Mouse (Mus musculus) neural tube, embryonic 14.5 days (tissue): ENCODE data around the gene Zmiz1. TPM values are rescaled to one million over a fixed set of nuclear protein-coding genes. Genes with fewer than 3 reads are reported as not detected.

Experiments used
- ATAC-seq: fragments of 200-750 bp; cut with Nextera tagmentation; 2 replicates; pipeline ENCODE4 v1.8.0; 2017; ENCODE audit warnings: low read depth, mild to moderate bottlenecking, moderate TSS enrichment, moderate library complexity
- H3K27ac ChIP-seq: fragments of 300-500 bp; sonication (generic); 2 replicates; pipeline ENCODE4 v1.5.1; 2014; ENCODE audit warnings: low read depth, mild to moderate bottlenecking, control low read depth, low read length, moderate library complexity, mixed read lengths
- H3K27me3 ChIP-seq: fragments of 300-500 bp; sonication (generic); 2 replicates; pipeline ENCODE4 v1.6.1; 2014; ENCODE audit warnings: low read length; ENCODE audit not compliant: control insufficient read depth, insufficient read depth
- H3K36me3 ChIP-seq: fragments of 300-500 bp; sonication (generic); 2 replicates; pipeline ENCODE4 v1.6.1; 2014; ENCODE audit warnings: low read length, mixed read lengths; ENCODE audit not compliant: control insufficient read depth, insufficient read depth
- H3K4me1 ChIP-seq: fragments of 300-500 bp; sonication (generic); 2 replicates; pipeline ENCODE4 v1.6.1; 2014; ENCODE audit warnings: low read length; ENCODE audit not compliant: control insufficient read depth, insufficient read depth
- H3K4me2 ChIP-seq: fragments of 300-500 bp; sonication (generic); 2 replicates; pipeline ENCODE4 v1.6.1; 2014; ENCODE audit warnings: mild to moderate bottlenecking, low read depth, low read length, control low read depth
- H3K4me3 ChIP-seq: fragments of 300-500 bp; sonication (generic); 2 replicates; pipeline ENCODE4 v1.5.1; 2014; ENCODE audit warnings: low read depth, low read length, control low read depth, mixed read lengths
- H3K9ac ChIP-seq: fragments of 300-500 bp; sonication (generic); replicated peaks from 2 replicates; pipeline ENCODE4 v1.6.1; 2014; ENCODE audit warnings: low read depth, mild to moderate bottlenecking, control low read depth, low read length, mixed read lengths
- H3K9me3 ChIP-seq: fragments of 300-500 bp; sonication (generic); 2 replicates; pipeline ENCODE4 v1.6.1; 2016; ENCODE audit warnings: low read length; ENCODE audit not compliant: control insufficient read depth
- WGBS: fragments of 180-500 bp; shearing (Covaris S2); extraction: QIAGEN DNeasy Blood & Tissue Kit; methylation state at CpG from one replicate; pipeline ENCODE4 v1.1.7; 2014; 5-methylcytosine and 5-hydroxymethylcytosine counted together
- polyA plus RNA-seq: library from polyadenylated mRNA; unstranded; fragments of >200 nt; fragmentation: Nextera tagmentation; extraction: Ambion mirVana; gene quantifications from 2 replicates; pipeline ENCODE4 v1.2.1, GENCODE M21; 2014

The Zmiz1 gene
- polyA plus RNA-seq, 1 experiment from 2014 or later, result 75.0 TPM

DNA sequence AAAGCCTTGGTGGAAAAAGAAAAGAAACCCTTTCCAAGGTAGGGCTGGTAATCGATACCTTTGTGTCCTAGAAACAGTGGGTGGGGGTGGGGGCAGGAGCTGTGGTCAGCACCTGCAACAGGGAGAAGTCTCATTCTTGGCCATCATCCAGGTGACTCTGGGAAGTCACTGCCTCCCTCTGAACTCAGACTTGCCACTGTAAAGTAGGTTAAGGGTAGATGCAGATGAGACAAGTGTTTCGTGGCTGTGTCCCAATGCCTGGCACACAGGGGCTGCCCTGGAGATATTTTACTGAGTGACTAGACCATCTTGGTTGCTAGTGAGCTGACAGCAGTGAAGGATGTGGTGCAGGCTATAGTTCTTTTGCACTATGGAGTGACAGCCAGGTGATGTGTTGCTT, 79.5 kb downstream of the Zmiz1 start:
- no peak for ATAC-seq
- Histone ChIP-seq H3K4me3 (no peak overlapping the region), H3K27ac (no peak overlapping the region), H3K9ac (no peak overlapping the region), H3K9me3 (no peaks in the 10 kb centered on the region), H3K27me3 (no peaks in the 10 kb centered on the region), H3K36me3 (peaks cover 17% of the 10 kb centered on the region), H3K4me1 (0 out of 2 replicates have a peak, but pooled peaks cover 2% of the 10 kb centered on the region), H3K4me2 (no peak overlapping the region)
- 84% methylated on average over 2 of the region's 2 CpGs for WGBS

- Histone ChIP-seq H3K27ac (no peak overlapping the region), H3K36me3 (peaks cover 17% of the 10 kb centered on the region), H3K4me2 (no peak overlapping the region), H3K27me3 (no peaks in the 10 kb centered on the region), H3K9ac (no peak overlapping the region), H3K9me3 (no peaks in the 10 kb centered on the region), H3K4me3 (no peak overlapping the region), H3K4me1 (no peaks in the 10 kb centered on the region)
- no peak for ATAC-seq
- WGBS, result 82% methylated on average over 10 of the region's 10 CpGs
These were observed 80.6 kb downstream of the Zmiz1 start for GRCm38 (mm10) chr14:25539493-25540116.

DNA sequence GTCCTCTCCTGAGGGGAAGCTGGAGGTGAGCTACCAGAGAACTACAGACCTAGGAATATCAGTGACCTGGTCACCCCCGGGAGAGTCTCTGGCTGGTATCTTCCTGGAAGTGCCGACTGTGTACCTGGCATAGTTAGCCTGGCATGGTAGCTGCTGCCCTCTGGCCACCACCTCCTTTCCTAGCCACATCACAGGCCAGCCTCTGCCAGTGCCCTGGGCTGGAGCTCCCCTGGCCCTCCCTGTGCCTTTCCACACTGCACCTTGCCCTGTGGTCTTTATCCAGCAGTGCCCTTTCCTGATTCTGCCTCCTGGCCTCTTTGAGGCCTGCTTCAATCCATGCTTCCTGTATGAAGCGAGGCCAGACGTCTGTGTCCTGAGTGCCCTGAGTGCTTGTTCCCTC, 81.2 kb downstream of the Zmiz1 start:
- WGBS, result 76% methylated on average over 4 of the region's 4 CpGs
- no peak overlapping the region for H3K9ac ChIP-seq
- H3K4me3 ChIP-seq, result no peak overlapping the region
- H3K36me3 ChIP-seq, result peaks cover 17% of the 10 kb centered on the region
- no peak overlapping the region for H3K27ac ChIP-seq
- H3K4me1 ChIP-seq, result no peaks in the 10 kb centered on the region
- no peaks in the 10 kb centered on the region for H3K9me3 ChIP-seq
- no peaks in the 10 kb centered on the region for H3K27me3 ChIP-seq
- ATAC-seq, result no peak
- no peak overlapping the region for H3K4me2 ChIP-seq

- 80% methylated on average over 5 of the region's 5 CpGs for WGBS
- Histone ChIP-seq H3K9ac (no peak overlapping the region), H3K27ac (no peak overlapping the region), H3K27me3 (no peaks in the 10 kb centered on the region), H3K4me1 (no peaks in the 10 kb centered on the region), H3K9me3 (no peaks in the 10 kb centered on the region), H3K4me3 (no peak overlapping the region), H3K36me3 (peaks cover 17% of the 10 kb centered on the region), H3K4me2 (no peak overlapping the region)
- no peak for ATAC-seq
These were observed 82.2 kb downstream of the Zmiz1 start for GRCm38 (mm10) chr14:25541213-25541612.

- no peak overlapping the region for H3K27ac ChIP-seq
- H3K9ac ChIP-seq, result no peak overlapping the region
- ATAC-seq, result no peak
- H3K27me3 ChIP-seq, result no peaks in the 10 kb centered on the region
- H3K4me2 ChIP-seq, result no peak overlapping the region
- no peak overlapping the region for H3K4me3 ChIP-seq
- H3K36me3 ChIP-seq, result 0 out of 2 replicates have a peak, but pooled peaks cover 6% of the 10 kb centered on the region
- H3K4me1 ChIP-seq, result peaks cover 10% of the 10 kb centered on the region
- no peaks in the 10 kb centered on the region for H3K9me3 ChIP-seq
- 94% methylated on average over 4 of the region's 4 CpGs for WGBS
These were observed 84.1 kb downstream of the Zmiz1 start for GRCm38 (mm10) chr14:25543098-25543497.

DNA sequence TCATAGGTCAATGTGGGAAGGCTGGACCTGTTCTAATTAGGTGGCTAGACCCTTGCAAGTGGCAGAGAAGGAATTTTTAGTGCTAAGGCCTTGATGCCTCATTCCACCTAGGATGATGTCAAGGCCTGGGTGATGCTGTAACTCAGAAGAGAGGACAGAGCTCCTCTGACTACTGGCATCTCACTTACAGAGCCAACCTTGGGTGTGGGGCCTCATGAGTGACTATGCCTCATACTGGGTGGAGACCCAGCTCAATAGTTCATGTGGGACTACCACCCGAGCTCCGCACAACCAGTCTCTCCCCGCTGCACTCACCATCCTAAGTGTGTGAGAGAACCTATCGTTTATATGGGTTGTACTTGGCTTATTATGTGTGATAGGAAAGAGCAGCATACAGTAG, 84.9 kb downstream of the Zmiz1 start:
- Histone ChIP-seq H3K9ac (no peak overlapping the region), H3K36me3 (0 out of 2 replicates have a peak, but pooled peaks cover 6% of the 10 kb centered on the region), H3K27me3 (no peaks in the 10 kb centered on the region), H3K4me3 (no peak overlapping the region), H3K4me2 (no peak overlapping the region), H3K4me1 (peaks cover 18% of the 10 kb centered on the region), H3K9me3 (no peaks in the 10 kb centered on the region), H3K27ac (no peak overlapping the region)
- ATAC-seq, result no peak
- WGBS, result 97% methylated on average over 4 of the region's 4 CpGs

DNA sequence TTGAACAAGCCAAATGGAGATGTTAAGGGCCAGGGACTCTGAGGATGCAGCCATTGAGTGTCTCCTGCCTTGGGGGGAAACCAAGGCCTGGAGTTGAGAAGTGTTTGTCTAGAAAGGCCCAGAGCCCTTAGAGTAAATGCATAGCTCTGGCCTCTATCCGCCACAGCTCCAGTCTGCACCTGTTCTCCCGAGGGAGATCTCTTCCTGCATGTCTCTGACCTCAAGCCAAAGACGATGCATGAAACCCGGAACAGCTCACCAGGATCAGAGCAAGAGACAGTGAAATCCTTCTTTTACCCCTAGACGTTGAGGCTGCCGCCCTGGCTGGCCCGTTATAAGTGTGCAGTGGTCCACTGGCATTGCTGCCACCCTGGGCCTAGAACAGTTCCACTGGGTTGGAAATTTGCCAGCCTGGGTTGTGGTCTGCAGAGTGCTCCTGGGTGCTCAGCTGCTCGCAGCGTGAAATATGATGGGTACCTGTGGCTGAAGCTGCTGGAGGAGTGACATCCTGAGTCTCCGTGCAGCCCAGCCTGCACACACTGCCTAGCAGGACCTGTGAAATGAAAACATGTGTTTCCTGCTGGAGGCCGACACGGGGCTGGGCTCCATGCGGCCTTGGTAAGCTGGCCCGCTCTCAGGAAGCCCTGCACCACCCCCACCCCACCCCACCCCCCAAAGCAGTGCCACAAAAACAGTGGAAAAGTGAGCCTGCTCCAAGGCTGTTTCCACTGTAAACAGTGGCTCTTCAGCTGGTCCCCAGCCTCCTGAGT, 88.1 kb downstream of the Zmiz1 start:
- WGBS, result 43% methylated on average over 14 of the region's 14 CpGs
- peak overlapping the region; percentile 4; the same call in 1 of the 2 replicates for H3K27ac ChIP-seq
- no peak overlapping the region for H3K9ac ChIP-seq
- peaks cover 37% of the 10 kb centered on the region for H3K4me1 ChIP-seq
- ATAC-seq, result no peak
- H3K36me3 ChIP-seq, result no peaks in the 10 kb centered on the region
- H3K4me2 ChIP-seq, result no peak overlapping the region
- no peaks in the 10 kb centered on the region for H3K9me3 ChIP-seq
- H3K4me3 ChIP-seq, result no peak overlapping the region
- H3K27me3 ChIP-seq, result no peaks in the 10 kb centered on the region

DNA sequence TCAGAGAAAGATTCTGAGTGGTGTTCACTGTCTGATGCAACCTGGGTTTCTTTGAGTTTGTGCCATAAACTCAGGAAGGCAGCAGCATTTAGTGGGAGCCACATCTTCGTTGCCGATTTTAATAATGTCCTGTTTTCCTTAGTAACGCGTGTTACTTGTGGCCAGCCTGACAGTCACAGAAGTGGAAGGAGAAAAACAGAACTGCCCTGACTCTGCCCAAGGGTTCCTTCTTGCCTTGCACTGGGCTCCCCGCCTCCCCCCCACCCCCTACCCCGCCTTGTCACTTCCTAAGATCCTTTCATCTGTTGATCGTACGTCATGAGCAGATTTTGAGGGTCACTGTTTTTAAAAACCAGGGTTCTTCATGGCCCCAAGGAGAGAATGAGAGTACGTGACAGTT, 88.9 kb downstream of the Zmiz1 start:
- H3K4me2 ChIP-seq, result no peak overlapping the region
- peaks cover 38% of the 10 kb centered on the region for H3K4me1 ChIP-seq
- H3K27ac ChIP-seq, result no peak overlapping the region; the same call in 1 of the 2 replicates
- H3K36me3 ChIP-seq, result no peaks in the 10 kb centered on the region
- H3K9me3 ChIP-seq, result no peaks in the 10 kb centered on the region
- H3K27me3 ChIP-seq, result no peaks in the 10 kb centered on the region
- no peak for ATAC-seq
- WGBS, result 76% methylated on average over 9 of the region's 9 CpGs
- no peak overlapping the region for H3K4me3 ChIP-seq
- H3K9ac ChIP-seq, result no peak overlapping the region

DNA sequence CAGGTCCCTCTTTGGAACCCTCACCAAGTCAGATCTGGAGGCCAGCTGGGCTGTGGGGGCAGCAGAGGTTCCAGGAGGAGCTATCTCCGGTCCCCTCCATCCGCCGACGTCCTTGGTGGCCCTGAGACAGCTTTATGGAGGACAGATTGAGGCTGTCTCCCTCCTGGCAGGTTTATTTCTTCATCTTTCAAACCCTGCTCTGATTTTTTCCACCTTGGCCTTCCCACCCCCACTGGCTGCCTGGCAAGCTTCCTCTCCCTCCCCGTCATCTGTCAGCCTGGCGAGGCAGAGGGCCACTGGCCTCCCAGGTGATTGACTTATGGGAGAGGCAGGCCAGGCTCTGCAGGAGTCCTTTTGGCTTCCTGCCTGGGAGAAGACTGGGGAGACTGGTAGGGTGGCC, 89.7 kb downstream of the Zmiz1 start:
- 42% methylated on average over 6 of the region's 6 CpGs for WGBS
- no peaks in the 10 kb centered on the region for H3K9me3 ChIP-seq
- peak overlapping the region; percentile 66 for H3K27ac ChIP-seq
- H3K4me1 ChIP-seq, result peaks cover 46% of the 10 kb centered on the region
- no peak overlapping the region for H3K4me2 ChIP-seq
- no peak overlapping the region for H3K9ac ChIP-seq
- no peaks in the 10 kb centered on the region for H3K36me3 ChIP-seq
- H3K27me3 ChIP-seq, result no peaks in the 10 kb centered on the region
- H3K4me3 ChIP-seq, result no peak overlapping the region
- no peak for ATAC-seq
